Mouse (Mus musculus): Measurements from ENCODE around the gene Arid1a. TPM values are rescaled to one million over a fixed set of nuclear protein-coding genes. Genes with fewer than 3 reads are reported as not detected.
"Not testable (repeated sequence)": the region's sequence is repeated elsewhere in the genome, so short reads cannot be mapped to it uniquely, and the experiment has no call there.

The Arid1a gene
- polyA plus RNA-seq, 1 experiment from 2014 or later: 30.0 TPM

DNA sequence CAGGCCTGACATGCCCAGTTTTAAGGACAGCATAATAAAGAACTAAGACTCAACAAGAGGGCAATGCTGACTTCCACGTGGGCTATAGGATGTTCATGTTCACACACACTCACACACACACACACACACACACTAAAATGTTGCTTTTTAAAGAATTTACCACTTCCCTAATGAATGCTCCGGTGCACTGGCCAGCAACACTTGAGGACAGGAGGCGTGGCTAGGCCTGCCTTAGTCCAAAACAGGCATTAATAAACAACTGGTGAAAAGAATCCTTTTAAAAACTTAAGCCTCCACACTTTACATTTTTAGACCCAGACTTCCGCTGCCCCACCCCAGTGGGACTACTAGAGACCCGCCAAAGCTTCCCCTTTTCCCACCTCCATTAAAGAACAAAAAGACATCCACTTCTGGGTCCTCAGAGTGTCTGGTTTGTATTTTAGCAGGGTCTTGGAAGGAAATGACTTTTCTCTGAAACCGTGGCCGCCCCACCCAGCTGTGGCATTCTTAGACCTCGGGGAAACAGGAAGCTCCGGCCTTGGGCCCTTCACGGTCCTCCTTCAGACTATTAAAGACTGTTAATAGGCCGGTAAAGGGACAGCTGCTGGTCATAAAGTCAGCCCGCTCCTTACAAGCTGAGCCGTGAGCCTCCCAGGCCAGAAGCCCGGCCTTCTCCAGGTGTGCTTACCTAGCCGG is 96.9 kb downstream of the Arid1a start:
- no peaks in the 10 kb centered on the region for H3K79me2 ChIP-seq (ENCODE audit: inconsistent target)

DNA sequence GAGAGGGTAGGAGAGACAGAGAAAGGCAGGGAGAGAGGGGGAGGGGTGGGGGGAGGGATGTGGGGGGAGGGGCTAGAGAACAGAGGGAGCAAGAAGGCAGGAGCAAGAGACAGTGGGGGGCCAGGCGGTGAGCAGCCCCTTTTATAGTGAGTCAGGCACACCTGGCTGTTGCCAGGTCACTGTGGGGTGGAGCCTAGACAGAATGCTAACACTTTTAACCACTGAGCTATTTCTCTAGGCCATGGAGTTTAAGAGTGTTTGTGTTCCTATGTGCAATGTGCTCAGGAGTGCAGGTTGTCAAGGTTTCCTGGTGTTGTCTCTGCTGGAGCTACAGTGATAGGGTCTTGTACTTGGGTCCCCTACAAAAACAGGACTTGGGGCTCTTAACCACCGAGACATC is 97.8 kb downstream of the Arid1a start:
- Histone ChIP-seq H3K4me3 (ENCODE audit: inconsistent target) (no peak overlapping the region), H3K27ac (peak overlapping the region; percentile 92), H3K79me2 (ENCODE audit: inconsistent target) (no peaks in the 10 kb centered on the region), H3K36me3 (ENCODE audit: inconsistent target) (peaks cover 5% of the 10 kb centered on the region; the same call in 1 of the 2 replicates)
- WGBS (ENCODE audit: missing documents): 35% methylated on average over 2 of the region's 2 CpGs

More for the DNA sequence above, 96.9 kb downstream of the Arid1a start:
- Histone ChIP-seq H3K4me3 (ENCODE audit: inconsistent target) (peak overlapping the region; percentile 15), H3K27ac (peak overlapping the region; percentile 92), H3K36me3 (ENCODE audit: inconsistent target) (peaks cover 5% of the 10 kb centered on the region; the same call in 1 of the 2 replicates)
- 0% methylated on average over 15 of the region's 15 CpGs for WGBS (ENCODE audit: missing documents)

DNA sequence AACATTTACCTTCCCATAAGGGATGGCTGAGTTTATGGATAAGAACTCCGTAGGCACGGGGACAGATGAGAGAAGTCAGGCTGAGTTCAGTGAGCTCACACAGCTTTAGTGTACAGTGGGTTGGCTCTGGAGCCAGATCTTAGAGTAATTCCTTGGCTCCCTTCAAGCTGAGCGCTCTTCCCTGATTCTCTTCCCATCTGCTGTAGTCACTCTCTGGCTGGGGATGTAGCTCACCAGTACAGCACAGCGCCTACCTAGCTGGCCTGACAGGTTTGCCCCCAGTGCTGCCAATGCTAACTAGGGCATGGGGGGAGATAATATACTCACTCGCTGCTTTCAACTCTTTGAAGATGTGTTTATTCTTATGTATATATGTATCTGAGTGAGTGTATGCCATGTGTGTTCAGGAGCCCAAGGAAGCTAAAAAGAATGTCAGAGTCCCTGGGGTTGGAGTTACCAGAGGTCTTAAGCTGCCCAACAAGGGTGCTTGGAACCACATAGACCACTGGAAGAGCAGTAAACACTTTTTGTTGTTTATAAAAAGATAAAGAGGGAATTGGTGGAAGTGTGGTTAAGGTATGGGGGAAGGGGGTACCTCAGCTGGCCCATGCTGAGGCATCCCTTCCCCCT is 98.6 kb downstream of the Arid1a start:
- H3K79me2 ChIP-seq (ENCODE audit: inconsistent target): no peaks in the 10 kb centered on the region
- no peak overlapping the region for H3K27ac ChIP-seq
- WGBS (ENCODE audit: missing documents): 97% methylated on average over 5 of the region's 5 CpGs

DNA sequence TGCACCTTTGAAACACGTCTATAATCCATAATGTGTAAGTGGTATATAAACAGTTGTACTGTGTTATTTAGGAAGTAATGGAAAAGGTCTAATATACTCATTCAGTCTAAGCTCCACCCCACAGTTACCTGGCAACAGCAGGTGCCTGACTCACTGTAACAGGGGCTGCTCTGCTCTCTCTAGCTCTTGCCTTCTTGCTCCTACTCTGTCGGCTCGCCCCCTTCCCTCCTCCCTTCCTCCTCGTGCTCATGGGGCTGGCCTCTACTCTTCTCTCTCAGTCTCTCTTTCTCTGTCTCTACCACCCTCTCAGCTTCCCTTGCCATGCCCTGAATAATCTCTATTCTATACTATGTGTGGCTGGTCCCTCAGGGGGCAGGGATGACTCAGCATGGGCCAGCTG is 99.6 kb downstream of the Arid1a start:
- H3K79me2 ChIP-seq (ENCODE audit: inconsistent target): no peaks in the 10 kb centered on the region
- WGBS (ENCODE audit: missing documents): 49% methylated on average over 4 of the region's 4 CpGs
- H3K27ac ChIP-seq: no peak overlapping the region
- no peaks in the 10 kb centered on the region; the same call in 1 of the 2 replicates for H3K36me3 ChIP-seq (ENCODE audit: inconsistent target)
- H3K4me3 ChIP-seq (ENCODE audit: inconsistent target): no peak overlapping the region

More for the DNA sequence above, 98.6 kb downstream of the Arid1a start:
- Histone ChIP-seq H3K4me3 (ENCODE audit: inconsistent target) (no peak overlapping the region), H3K36me3 (ENCODE audit: inconsistent target) (peaks cover 5% of the 10 kb centered on the region; the same call in 1 of the 2 replicates)

DNA sequence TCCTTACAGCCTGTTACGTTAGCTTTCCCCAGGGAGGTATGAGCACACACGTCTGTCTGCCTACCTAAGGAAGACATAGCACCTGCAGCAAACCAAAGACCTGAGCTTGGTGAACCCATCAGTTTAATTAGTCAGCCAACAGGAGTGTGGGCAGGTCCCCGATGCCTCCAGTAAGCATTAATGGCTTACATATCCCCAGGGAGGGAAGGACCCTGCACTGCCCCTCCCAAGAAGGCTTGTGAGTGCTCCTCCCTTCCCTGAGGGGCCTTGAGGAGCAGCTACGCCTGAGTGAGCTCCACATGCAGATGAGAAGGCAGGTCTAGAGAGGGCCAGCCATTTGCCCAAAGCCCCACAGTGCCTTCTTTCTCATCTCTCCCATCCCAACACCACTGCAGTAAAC is 100.3 kb downstream of the Arid1a start:
- no peaks in the 10 kb centered on the region for H3K79me2 ChIP-seq (ENCODE audit: inconsistent target)
- H3K36me3 ChIP-seq (ENCODE audit: inconsistent target): no peaks in the 10 kb centered on the region
- WGBS (ENCODE audit: missing documents): 98% methylated on average over 4 of the region's 4 CpGs
- H3K4me3 ChIP-seq (ENCODE audit: inconsistent target): no peak overlapping the region
- no peak overlapping the region for H3K27ac ChIP-seq

DNA sequence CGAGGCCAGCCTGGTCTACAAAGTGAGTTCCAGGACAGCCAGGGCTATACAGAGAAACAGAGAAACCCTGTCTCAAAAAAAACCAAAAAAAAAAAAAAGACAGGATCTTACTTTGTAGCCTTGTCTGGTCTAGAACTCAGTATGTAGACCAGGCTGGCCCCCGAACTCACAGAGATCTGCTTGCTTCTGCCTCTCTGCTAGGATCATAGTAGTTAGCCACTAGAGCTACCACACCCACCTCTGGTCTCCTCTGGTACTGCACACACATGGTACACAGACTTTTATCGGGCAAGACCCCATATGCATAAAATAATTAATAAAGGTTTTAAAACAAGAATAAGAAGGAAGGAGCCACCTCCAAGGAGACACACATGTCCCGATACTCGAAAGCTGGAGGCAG is 102.5 kb downstream of the Arid1a start:
- 91% methylated on average over 5 of the region's 5 CpGs for WGBS (ENCODE audit: missing documents)
- H3K4me3 ChIP-seq (ENCODE audit: inconsistent target); H3K27ac ChIP-seq; H3K36me3 ChIP-seq (ENCODE audit: inconsistent target); H3K79me2 ChIP-seq (ENCODE audit: inconsistent target): not testable (repeated sequence)

DNA sequence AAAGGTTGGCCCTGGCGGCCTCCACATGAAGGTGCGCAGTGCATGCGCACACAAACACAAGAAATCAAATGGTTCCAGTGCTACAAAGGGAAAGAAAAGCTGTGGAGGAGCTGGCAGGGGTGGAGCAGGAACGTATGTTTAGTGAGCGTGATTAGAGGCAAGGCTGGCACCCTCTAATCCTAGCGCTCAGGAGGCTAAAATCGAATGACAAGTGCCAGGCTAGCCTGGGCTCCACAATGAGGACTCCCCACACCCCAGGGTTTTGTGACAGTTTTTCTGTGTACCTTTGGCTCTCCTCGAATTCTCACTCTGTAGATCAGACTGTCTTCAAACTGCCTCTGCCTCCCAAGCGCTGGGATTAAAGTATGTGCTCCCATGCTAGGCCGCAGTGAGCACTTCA is 103.8 kb downstream of the Arid1a start:
- Histone ChIP-seq H3K79me2 (ENCODE audit: inconsistent target) (no peaks in the 10 kb centered on the region), H3K27ac (no peak overlapping the region), H3K36me3 (ENCODE audit: inconsistent target) (no peaks in the 10 kb centered on the region), H3K4me3 (ENCODE audit: inconsistent target) (no peak overlapping the region)
- WGBS (ENCODE audit: missing documents): 95% methylated on average over 10 of the region's 10 CpGs

DNA sequence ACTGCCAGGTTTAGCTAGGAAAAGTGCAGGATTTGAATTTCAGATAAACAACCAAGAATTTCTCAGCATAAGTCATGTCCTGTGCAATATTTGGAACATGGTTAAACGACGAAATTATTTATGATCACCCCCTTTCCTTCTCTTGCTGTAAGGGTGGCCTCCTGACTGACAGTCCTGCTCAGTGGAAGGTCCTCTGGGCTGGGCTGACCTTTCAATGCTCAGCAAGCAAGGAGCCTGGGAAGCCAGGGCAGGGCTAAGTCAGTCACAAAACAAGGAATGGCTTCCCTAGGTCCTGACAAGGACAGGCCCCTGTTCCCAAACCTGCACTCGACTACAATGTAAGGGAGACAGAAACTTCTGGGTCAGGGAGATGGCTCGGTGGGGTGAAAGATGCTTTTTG is 104.6 kb downstream of the Arid1a start:
- 67% methylated on average over 4 of the region's 4 CpGs for WGBS (ENCODE audit: missing documents)
- no peak overlapping the region for H3K27ac ChIP-seq
- H3K4me3 ChIP-seq (ENCODE audit: inconsistent target): no peak overlapping the region
- H3K36me3 ChIP-seq (ENCODE audit: inconsistent target): no peaks in the 10 kb centered on the region
- no peaks in the 10 kb centered on the region for H3K79me2 ChIP-seq (ENCODE audit: inconsistent target)

DNA sequence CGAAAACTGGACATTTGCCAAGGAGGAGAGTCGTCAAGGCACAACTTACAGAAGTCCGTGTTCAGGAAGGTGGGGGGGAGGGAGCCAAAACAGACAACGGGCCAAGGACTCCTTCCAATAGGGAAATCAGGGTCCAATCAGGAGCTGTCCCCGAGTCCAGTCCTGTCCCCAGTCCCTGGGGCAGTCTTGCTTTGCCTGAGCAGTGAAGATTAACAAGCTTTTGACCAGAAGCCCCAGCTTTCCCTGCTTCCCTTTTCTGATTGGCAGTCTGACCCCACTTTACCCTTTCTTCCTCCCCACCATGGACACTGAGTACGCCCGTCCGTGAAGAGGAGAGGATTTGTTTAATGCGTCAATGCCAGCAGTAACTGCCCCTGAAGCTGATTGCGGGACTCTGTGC is 105.1 kb downstream of the Arid1a start:
- 33% methylated on average over 10 of the region's 10 CpGs for WGBS (ENCODE audit: missing documents)
- H3K36me3 ChIP-seq (ENCODE audit: inconsistent target): no peaks in the 10 kb centered on the region
- no peak overlapping the region for H3K4me3 ChIP-seq (ENCODE audit: inconsistent target)
- H3K27ac ChIP-seq: no peak overlapping the region
- no peaks in the 10 kb centered on the region for H3K79me2 ChIP-seq (ENCODE audit: inconsistent target)

DNA sequence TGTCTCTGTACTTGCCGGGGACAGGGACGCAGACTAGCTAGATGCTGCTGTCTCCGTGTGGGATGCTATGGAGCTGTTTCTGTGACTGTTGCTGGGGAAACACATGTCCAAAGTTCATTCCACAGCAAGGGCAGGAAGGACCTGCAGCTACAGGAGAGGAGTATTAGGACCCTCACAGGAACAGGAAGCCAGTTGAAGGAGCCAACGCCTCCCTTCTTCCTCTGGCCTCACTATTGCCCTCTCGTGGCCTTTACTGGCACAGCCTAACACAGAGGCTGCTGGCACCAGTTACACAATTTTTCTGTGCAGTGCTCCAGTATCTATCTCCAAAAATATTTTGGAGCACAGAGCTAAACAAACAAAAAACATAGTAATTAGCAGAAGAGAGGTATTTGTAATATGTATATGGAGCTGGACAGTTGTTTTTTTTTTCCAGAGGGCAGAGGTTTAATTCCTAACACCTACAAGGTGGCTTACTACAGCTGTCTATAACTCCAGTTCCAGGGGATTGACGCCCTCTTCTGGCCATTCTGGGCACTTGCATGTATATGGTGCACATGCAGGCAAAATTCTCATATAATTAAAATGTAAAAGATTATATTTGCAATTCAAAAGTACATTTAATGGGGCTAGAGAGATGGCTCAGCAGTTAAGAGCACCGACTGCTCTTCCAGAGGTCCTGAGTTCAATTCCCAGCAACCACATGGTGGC is 106.4 kb downstream of the Arid1a start, which contains the start of gene Zdhhc18:
Zdhhc18 (minus strand) TSS at position 166 of the 711 bp plus-strand sequence.
- Histone ChIP-seq H3K27ac (peak within 1 kb of the TSS; percentile 29; the same call in 1 of the 2 replicates), H3K4me3 (ENCODE audit: inconsistent target) (peak within 1 kb of the TSS; percentile 47), H3K79me2 (ENCODE audit: inconsistent target) (no peaks in the 10 kb centered on the region), H3K36me3 (ENCODE audit: inconsistent target) (no peaks in the 10 kb centered on the region)
- WGBS (ENCODE audit: missing documents): 31% methylated on average over 7 of the region's 7 CpGs

DNA sequence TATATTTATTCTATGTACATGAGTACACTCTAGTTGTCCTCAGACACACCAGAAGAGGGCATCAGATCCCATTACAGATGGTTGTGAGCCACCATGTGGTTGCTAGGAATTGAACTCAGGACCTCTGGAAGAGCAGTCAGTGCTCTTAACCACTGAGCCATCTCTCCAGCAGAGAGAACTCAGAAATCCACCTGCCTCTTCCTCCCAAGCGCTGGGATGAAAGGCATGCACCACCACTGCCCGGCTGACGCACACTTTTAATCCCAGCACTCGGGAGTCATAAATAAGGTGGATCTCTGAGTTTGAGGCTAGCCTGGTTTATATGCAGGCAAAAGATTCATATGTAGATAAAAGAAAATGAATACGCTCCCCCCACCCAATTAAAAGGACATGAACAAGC is 107.1 kb downstream of the Arid1a start:
- Histone ChIP-seq H3K4me3 (ENCODE audit: inconsistent target) (peak overlapping the region; percentile 47), H3K27ac (peak overlapping the region; percentile 29; the same call in 1 of the 2 replicates)
- WGBS (ENCODE audit: missing documents): 82% methylated on average over 5 of the region's 5 CpGs
- H3K36me3 ChIP-seq (ENCODE audit: inconsistent target); H3K79me2 ChIP-seq (ENCODE audit: inconsistent target): not testable (repeated sequence)

DNA sequence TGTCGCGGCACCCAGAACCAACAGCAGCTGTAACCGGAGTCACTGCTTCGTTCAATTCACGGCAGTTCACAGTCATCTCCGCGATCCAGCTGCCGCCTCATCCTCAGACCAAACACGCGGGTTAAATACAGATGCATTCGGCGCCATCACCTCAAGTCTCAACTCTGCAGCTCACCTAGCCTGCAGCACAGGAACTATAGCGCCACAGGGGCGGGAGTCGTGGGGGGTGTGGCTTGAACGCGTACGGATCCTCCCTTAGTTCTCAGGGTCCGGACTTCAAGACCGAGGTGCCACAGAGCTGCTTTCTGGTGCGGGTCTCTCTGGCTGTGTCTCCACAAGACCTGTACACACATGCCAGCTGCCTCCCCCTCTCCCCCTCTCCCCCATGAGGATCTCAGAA is 110.9 kb downstream of the Arid1a start:
- Histone ChIP-seq H3K36me3 (ENCODE audit: inconsistent target) (no peaks in the 10 kb centered on the region), H3K4me3 (ENCODE audit: inconsistent target) (no peak overlapping the region), H3K79me2 (ENCODE audit: inconsistent target) (no peaks in the 10 kb centered on the region), H3K27ac (no peak overlapping the region)
- WGBS (ENCODE audit: missing documents): 82% methylated on average over 17 of the region's 21 CpGs

DNA sequence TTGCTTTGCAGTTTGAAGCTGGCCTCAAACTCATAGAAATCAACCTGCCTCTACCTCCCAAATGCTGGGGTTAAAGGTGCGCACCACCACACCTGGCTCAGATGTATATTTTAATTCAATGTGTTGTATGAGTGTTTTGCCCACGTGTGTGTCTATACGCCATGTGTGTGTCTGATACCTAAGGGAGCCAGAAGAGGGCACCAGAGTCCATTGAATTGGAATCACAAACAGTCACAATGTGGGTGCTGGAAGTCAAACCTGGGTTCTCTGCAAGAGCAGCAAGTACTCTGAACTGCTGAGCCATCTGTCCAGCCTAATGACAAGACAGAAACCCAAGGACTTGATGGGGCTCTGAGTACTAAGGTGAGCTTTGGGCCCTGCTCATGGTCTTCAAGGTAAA is 111.4 kb downstream of the Arid1a start:
- Histone ChIP-seq H3K36me3 (ENCODE audit: inconsistent target) (no peaks in the 10 kb centered on the region), H3K4me3 (ENCODE audit: inconsistent target) (no peak overlapping the region), H3K79me2 (ENCODE audit: inconsistent target) (no peaks in the 10 kb centered on the region), H3K27ac (no peak overlapping the region)
- 97% methylated on average over 3 of the region's 3 CpGs for WGBS (ENCODE audit: missing documents)

DNA sequence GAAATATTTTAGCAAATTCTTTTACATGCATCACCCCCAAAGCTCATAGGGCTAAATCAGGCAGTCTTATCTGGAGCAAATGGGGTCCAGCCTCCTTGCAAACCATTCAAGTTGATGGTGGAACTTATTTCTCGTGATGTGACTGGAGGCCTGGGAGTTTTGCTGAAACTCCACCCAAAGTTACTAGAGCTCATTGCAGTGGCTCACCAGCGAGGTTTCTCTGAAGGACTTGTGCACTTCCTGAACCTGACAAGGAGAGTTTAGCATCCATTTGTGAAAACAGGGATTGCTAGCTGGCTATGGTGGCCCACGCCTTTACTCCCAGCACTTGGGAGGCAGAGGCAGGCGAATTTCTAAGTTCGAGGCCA is 122.5 kb downstream of the Arid1a start:
- Histone ChIP-seq H3K36me3 (ENCODE audit: inconsistent target) (no peaks in the 10 kb centered on the region), H3K4me3 (ENCODE audit: inconsistent target) (no peak overlapping the region), H3K27ac (no peak overlapping the region), H3K79me2 (ENCODE audit: inconsistent target) (peaks cover 37% of the 10 kb centered on the region)
- 92% methylated on average over 5 of the region's 5 CpGs for WGBS (ENCODE audit: missing documents)
